Mouse (Mus musculus) splenic B cell, adult 2 months (primary cell): ENCODE results near the gene Izumo1r.

ENCODE experiments used
- DNase-seq: peaks from one replicate; pipeline ENCODE4 v3.0.0-alpha.2; 2011; ENCODE audit warnings: low read depth, low spot score
- H3K27me3 ChIP-seq: 2 replicates; pipeline ENCODE4 v1.6.1; 2012; ENCODE audit warnings: mild to moderate bottlenecking, low read length, moderate library complexity, mixed read lengths; ENCODE audit not compliant: control insufficient read depth, poor library complexity, insufficient read depth, severe bottlenecking
- H3K36me3 ChIP-seq: 2 replicates; pipeline ENCODE4 v1.6.1; 2012; ENCODE audit warnings: mild to moderate bottlenecking, low read length, moderate library complexity, mixed read lengths; ENCODE audit not compliant: control insufficient read depth, poor library complexity, insufficient read depth, severe bottlenecking

Izumo1r gene

GRCm38 (mm10) chr9:14864726-14865125 is 39.0 kb downstream of the Izumo1r start:
- no peaks in the 10 kb centered on the region for H3K27me3 ChIP-seq
- no peak for DNase-seq
- no peaks in the 10 kb centered on the region for H3K36me3 ChIP-seq

DNA sequence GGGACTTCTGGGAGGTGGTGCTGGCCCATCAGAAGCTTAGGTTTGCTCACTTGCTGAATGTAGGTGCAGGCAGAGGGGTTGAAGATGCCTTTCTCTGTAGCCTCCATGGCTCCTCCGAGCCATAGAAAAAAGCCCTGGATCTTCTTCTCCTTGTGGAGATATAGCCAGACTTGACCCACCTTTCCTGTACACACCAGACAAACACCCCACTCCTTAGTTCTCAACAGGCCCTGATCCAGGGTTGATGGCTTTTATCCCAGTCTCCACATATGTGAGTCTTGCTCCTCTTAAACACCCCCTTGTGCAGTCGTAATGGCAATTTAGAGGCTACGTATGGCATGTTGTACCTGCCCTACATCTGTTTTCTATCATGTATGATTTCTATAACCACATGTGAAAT is 40.6 kb downstream of the Izumo1r start:
- H3K27me3 ChIP-seq: 0 out of 2 replicates have a peak, but pooled peaks cover 3% of the 10 kb centered on the region
- H3K36me3 ChIP-seq: no peaks in the 10 kb centered on the region
- DNase-seq: no peak

- H3K36me3 ChIP-seq: no peaks in the 10 kb centered on the region
- H3K27me3 ChIP-seq: peaks cover 3% of the 10 kb centered on the region; the same call in 1 of the 2 replicates
- no peak for DNase-seq
Measured at GRCm38 (mm10) chr9:14859868-14860639, 43.7 kb downstream of the Izumo1r start, which contains the start of gene Gpr83. Gene Gpr83, plus strand, starts transcription at chr9:14860210.

- DNase-seq: no peak
- H3K27me3 ChIP-seq: peaks cover 3% of the 10 kb centered on the region; the same call in 1 of the 2 replicates
- no peaks in the 10 kb centered on the region for H3K36me3 ChIP-seq
Measured at GRCm38 (mm10) chr9:14858782-14859181, 45.0 kb downstream of the Izumo1r start.

DNA sequence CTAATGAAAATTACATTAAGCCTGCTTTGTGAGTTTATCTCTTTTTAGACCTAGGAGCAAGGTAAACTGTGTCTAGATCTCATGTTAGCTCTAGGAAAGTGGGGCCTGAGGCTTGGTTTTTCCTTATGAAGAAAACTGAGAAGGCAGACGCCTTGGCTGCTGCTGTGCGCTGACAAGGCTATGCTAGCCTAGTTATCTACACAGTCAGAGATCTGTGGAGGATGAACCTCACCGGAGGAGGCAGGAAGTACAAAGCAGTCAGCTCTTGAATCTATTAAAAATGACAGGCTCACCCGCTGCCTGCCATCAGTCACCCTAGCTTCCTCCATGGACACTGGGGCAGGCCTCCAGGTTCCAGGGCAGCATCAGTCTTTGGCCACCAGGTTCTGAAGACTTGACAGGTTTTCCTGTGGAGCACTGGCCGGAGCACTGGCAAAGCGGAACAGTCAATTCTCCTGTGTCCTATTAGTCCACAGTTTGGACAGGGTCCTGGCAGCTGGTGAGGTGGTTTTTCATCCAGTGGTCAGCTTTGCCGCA is 45.5 kb downstream of the Izumo1r start:
- Histone ChIP-seq H3K36me3 (no peaks in the 10 kb centered on the region), H3K27me3 (peaks cover 3% of the 10 kb centered on the region; the same call in 1 of the 2 replicates)
- no peak for DNase-seq

GRCm38 (mm10) chr9:14856922-14857654 is 46.7 kb downstream of the Izumo1r start:
- no peak for DNase-seq
- no peaks in the 10 kb centered on the region for H3K36me3 ChIP-seq
- H3K27me3 ChIP-seq: peaks cover 3% of the 10 kb centered on the region; the same call in 1 of the 2 replicates

GRCm38 (mm10) chr9:14854585-14854984 is 49.2 kb downstream of the Izumo1r start:
- no peak for DNase-seq
- Histone ChIP-seq H3K27me3 (peaks cover 3% of the 10 kb centered on the region; the same call in 1 of the 2 replicates), H3K36me3 (no peaks in the 10 kb centered on the region)

GRCm38 (mm10) chr9:14848267-14848935 is 55.3 kb downstream of the Izumo1r start:
- Histone ChIP-seq H3K27me3 (no peaks in the 10 kb centered on the region), H3K36me3 (no peaks in the 10 kb centered on the region)
- DNase-seq: no peak

DNA sequence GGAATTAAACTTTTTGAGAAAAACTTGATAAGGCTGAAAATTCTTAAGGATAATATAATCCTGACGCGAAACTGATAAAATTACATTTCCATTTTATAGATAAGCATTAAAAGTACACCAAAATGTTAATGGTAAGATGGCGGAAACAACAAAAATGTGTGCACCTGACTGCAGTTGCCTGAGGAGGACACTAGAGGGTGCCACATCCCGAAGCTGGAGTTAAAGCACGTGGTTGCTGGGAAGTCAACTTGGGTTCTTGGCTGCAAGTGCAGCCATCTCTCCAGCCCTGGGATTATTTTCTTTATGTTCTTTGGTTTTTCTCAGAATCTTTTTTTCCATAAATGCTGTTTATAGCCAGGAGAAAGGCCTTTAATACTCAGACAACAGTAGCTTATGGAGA is 57.3 kb downstream of the Izumo1r start:
- H3K27me3 ChIP-seq: no peaks in the 10 kb centered on the region
- no peaks in the 10 kb centered on the region for H3K36me3 ChIP-seq
- peak; percentile 43 for DNase-seq

DNA sequence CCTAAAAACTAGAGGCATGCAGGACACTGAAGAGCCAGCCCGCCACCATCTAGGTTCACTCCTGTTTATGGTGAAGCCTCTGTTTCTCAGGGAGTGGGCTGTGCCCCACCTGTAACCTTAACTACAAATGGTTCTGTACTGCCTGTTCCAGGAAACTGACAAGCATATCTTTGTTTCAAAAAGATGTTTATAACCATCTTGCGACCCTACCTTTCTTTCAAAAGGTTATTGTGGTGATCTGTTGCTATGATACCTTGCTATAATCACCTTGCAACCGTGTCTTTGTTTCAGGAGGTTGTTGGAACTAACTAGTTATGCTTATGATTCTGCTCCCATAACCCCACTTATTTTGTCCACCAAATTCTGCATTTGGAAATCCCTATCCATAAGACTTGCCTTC is 59.8 kb downstream of the Izumo1r start:
- no peak for DNase-seq
- Histone ChIP-seq H3K36me3 (no peaks in the 10 kb centered on the region), H3K27me3 (no peaks in the 10 kb centered on the region)

GRCm38 (mm10) chr9:14843311-14843857 is 60.4 kb downstream of the Izumo1r start:
- DNase-seq: no peak
- Histone ChIP-seq H3K27me3 (no peaks in the 10 kb centered on the region), H3K36me3 (no peaks in the 10 kb centered on the region)

GRCm38 (mm10) chr9:14841878-14842761 is 61.6 kb downstream of the Izumo1r start:
- no peaks in the 10 kb centered on the region for H3K36me3 ChIP-seq
- no peaks in the 10 kb centered on the region for H3K27me3 ChIP-seq
- no peak for DNase-seq

- Histone ChIP-seq H3K27me3 (no peaks in the 10 kb centered on the region), H3K36me3 (0 out of 2 replicates have a peak, but pooled peaks cover under 1% of the 10 kb centered on the region)
- DNase-seq: no peak
Measured at GRCm38 (mm10) chr9:14839970-14840369, 63.8 kb downstream of the Izumo1r start.
